Mouse (Mus musculus) bone marrow macrophage, adult 2 months (primary cell): ENCODE measurements around the gene Bzw1.
"Not testable (repeated sequence)": the region's sequence is repeated elsewhere in the genome, so short reads cannot be mapped to it uniquely, and the experiment has no call there.

Source experiments
- CTCF ChIP-seq: IDR thresholded peaks from 2 replicates; pipeline ENCODE4 v1.5.1; 2012; ENCODE audit warnings: low read depth, mild to moderate bottlenecking, low read length, moderate library complexity
- POLR2A ChIP-seq: IDR thresholded peaks from 2 replicates; pipeline ENCODE4 v1.6.1; 2012; ENCODE audit warnings: mild to moderate bottlenecking, low read depth, low read length, borderline replicate concordance

GRCm38 (mm10) chr1:58374266-58374665 is 18.4 kb upstream of the Bzw1 start:
- not testable (repeated sequence) for TF ChIP-seq CTCF, POLR2A
